Mouse (Mus musculus) left cerebral cortex, postnatal 14 days (tissue): ENCODE data around the gene Plin1. TPM values are rescaled to one million over a fixed set of nuclear protein-coding genes. Genes with fewer than 3 reads are reported as not detected.

Source experiments
- DNase-seq, 2 experiments: peaks; one replicate each; pipeline ENCODE4 v3.0.0; 2021 to 2022; ENCODE audit warnings: low spot score in 2 of 2, mixed read lengths in 1 of 2
- intact Hi-C: fragments of 180-260 bp; cut with DNase I; formaldehyde crosslinking; loops from one replicate; pipeline ENCODE4 v1.15.1; 2025
- total RNA-seq, 2 experiments: library from RNA; stranded (reverse); gene quantifications; 2 replicates each; pipeline ENCODE4 v1.2.3; 2021

Plin1 gene
- total RNA-seq, 2 experiments from 2014 or later, result not detected

GRCm38 (mm10) chr7:79670900-79671604 lies 61.7 kb downstream of the Plin1 start:
- DNase-seq, result no peak
- intact Hi-C loops, result no loop called here

Other genes with a start within 250 kb of the Plin1 start
- gene Rhcg, start 115.2 kb downstream of the Plin1 start, total RNA-seq, result 1 to 10 TPM; 1.7 to 3.0 TPM
- under 1 TPM; 0.22 to 0.63 TPM for gene Ticrr, start 72.7 kb downstream of the Plin1 start, total RNA-seq
- gene Kif7, start 17.2 kb downstream of the Plin1 start, total RNA-seq, result 1 to 10 TPM; 1.9 to 2.4 TPM
- 1 to 10 TPM; 8.2 to 8.7 TPM for gene Pex11a, start 10.2 kb upstream of the Plin1 start, total RNA-seq
- gene Wdr93, start 10.3 kb upstream of the Plin1 start, total RNA-seq, result not detected
- under 1 TPM; 0.37 to 0.78 TPM for gene Mesp1, start 60.9 kb upstream of the Plin1 start, total RNA-seq
- 1 to 10 TPM; 1.3 to 1.8 TPM for gene Mesp2, start 77.8 kb upstream of the Plin1 start, total RNA-seq
- 1 to 10 TPM; 8.0 to 9.2 TPM for gene Anpep, start 128.2 kb upstream of the Plin1 start, total RNA-seq
- gene Ap3s2, start 187.7 kb upstream of the Plin1 start, total RNA-seq, result 10 to 100 TPM; 37.0 to 40.3 TPM
- 10 to 100 TPM in 1 of 2 experiments, 1 to 10 TPM in 1; 9.6 to 10.4 TPM for gene Arpin, start 202.5 kb upstream of the Plin1 start, total RNA-seq